Mouse (Mus musculus): ENCODE measurements around the gene Tigd3.

Tigd3 gene

GRCm38 (mm10) chr19:5877618-5878361 lies 16.2 kb downstream of the Tigd3 start, which contains the start of gene Slc25a45:
Gene Slc25a45, plus strand, starts transcription at chr19:5877808.
- DNase-seq (ENCODE audit: low read depth), result peak; percentile 97

- DNase-seq (ENCODE audit: low read depth), result peak; percentile 97
Measured at GRCm38 (mm10) chr19:5874969-5875480, 18.9 kb downstream of the Tigd3 start, which contains the start of gene Frmd8. Gene Frmd8, minus strand, starts transcription at chr19:5875274.

- DNase-seq (ENCODE audit: low read depth), result no peak
Measured at GRCm38 (mm10) chr19:5874391-5874968, 19.5 kb downstream of the Tigd3 start.

GRCm38 (mm10) chr19:5872931-5873556 lies 20.9 kb downstream of the Tigd3 start:
- no peak for DNase-seq (ENCODE audit: low read depth)

- no peak for DNase-seq (ENCODE audit: low read depth)
Measured at GRCm38 (mm10) chr19:5872528-5872927, 21.4 kb downstream of the Tigd3 start.

GRCm38 (mm10) chr19:5871683-5872082 lies 22.3 kb downstream of the Tigd3 start:
- DNase-seq (ENCODE audit: low read depth), result peak; percentile 36

GRCm38 (mm10) chr19:5871273-5871672 lies 22.7 kb downstream of the Tigd3 start:
- DNase-seq (ENCODE audit: low read depth), result peak; percentile 81

- no peak for DNase-seq (ENCODE audit: low read depth)
Measured at GRCm38 (mm10) chr19:5868096-5868495, 25.9 kb downstream of the Tigd3 start.

- no peak for DNase-seq (ENCODE audit: low read depth)
Measured at GRCm38 (mm10) chr19:5864710-5865398, 29.1 kb downstream of the Tigd3 start.

GRCm38 (mm10) chr19:5863776-5864175 lies 30.2 kb downstream of the Tigd3 start:
- DNase-seq (ENCODE audit: low read depth), result no peak

- DNase-seq (ENCODE audit: low read depth), result peak; percentile 20
Measured at GRCm38 (mm10) chr19:5862335-5863085, 31.4 kb downstream of the Tigd3 start.

- DNase-seq (ENCODE audit: low read depth), result no peak
Measured at GRCm38 (mm10) chr19:5856604-5857003, 37.3 kb downstream of the Tigd3 start.

- no peak for DNase-seq (ENCODE audit: low read depth)
Measured at GRCm38 (mm10) chr19:5852035-5852722, 41.8 kb downstream of the Tigd3 start.

- DNase-seq (ENCODE audit: low read depth), result peak; percentile 80
Measured at GRCm38 (mm10) chr19:5851481-5851971, 42.4 kb downstream of the Tigd3 start.

- DNase-seq (ENCODE audit: low read depth), result no peak
Measured at GRCm38 (mm10) chr19:5850860-5851259, 43.1 kb downstream of the Tigd3 start.

GRCm38 (mm10) chr19:5849843-5850527 lies 44.0 kb downstream of the Tigd3 start:
- DNase-seq (ENCODE audit: low read depth), result peak; percentile 98

- peak; percentile 46 for DNase-seq (ENCODE audit: low read depth)
Measured at GRCm38 (mm10) chr19:5848826-5849672, 44.9 kb downstream of the Tigd3 start.

- DNase-seq (ENCODE audit: low read depth), result peak; percentile 88
Measured at GRCm38 (mm10) chr19:5848032-5848825, 45.7 kb downstream of the Tigd3 start.

Measured in NIH3T3 (cell line).